Mouse (Mus musculus): ENCODE measurements at regions not wholly inside any gene's neighbourhood (a gene's known extent, or its start where the extent isn't known, plus 50 kb on each side); places are given as distances from the start of the nearest gene placed in this dataset.

DNA sequence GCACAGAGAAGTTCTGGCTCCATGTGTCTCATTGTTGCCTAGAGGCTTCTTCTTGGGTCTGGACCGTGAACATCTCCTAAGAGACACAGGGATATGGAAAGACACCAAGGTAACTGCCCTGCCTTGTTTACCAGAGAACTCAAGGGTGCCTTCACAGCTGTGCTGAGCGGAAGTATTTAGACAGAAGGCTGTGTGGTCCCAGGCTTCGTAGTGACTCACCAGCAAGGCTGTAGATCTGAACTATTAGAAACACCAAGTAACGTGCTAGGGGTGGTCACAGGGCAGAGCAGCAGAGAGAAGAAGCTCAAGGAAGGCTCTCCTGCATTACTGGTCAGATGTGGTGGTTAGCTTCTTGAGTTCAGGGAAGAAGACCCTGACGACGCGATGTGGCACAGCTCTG is 51.6 kb upstream of the Lpp start:
- DNase-seq: no peak

DNA sequence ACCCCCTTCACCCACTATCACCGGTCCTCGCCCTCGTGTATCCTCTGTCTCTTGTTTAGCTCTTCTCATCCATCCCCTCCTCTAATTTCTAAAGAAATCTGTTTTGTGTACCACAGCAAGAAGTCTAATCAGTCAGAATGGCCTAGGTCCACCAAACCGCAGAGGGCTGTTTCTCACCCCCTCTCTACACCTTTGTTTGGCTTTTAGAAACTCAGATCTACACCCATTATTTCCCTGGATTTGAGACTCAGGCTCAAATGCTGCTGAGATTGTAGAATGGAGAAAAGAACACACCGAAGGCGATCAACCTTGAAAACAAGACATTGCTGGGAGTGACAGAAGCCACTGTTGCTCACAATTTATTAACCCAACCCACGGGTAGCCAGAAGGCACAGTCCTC is 52.7 kb upstream of the Lpp start:
- DNase-seq: no peak

DNA sequence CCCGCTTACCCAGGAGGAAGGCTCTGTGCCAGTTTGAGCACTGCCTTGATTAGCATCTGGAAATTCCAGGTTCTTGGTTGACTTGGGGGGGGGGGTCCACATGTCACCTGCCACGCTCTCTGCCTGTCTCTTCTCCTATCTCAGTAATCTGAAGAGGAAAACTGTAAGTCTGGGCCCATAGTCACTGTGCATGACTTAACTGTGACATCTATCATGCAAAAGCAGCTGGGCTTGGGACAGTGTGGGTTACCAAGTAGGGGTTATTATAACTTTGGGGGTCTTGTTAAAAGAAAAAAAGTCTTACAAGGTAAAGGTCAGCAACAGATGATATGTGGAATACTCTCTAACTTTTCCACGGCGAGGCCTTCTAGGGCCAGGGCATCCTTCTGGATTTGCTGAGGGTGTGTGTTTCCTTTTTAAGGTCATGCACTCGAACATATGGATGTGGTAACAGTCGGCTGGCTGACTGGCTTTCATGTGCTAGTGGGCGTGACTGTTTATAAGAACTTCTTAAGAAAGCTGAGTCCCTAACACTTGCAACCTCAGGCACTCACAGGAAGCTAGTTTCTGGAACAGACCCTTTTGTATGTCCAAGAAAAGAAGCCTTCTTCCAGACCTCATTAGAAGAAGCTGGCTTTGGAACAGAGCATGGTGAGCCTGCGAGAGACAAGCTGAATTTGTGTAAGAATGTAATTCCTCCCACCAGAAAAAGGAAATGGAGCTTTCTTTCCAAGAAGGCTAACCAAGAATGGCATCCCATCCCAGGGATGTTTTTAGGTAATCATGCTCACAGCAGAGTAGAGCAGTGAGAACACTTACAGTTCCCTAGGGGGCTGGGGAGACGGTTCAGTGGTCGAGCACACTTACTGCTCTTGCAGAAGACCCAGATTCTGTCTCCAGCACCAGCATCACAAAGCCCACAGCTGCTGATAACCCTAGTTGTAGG is 53.7 kb upstream of the Lpp start:
- DNase-seq: peak in 1 of 2 experiments; percentile 48

DNA sequence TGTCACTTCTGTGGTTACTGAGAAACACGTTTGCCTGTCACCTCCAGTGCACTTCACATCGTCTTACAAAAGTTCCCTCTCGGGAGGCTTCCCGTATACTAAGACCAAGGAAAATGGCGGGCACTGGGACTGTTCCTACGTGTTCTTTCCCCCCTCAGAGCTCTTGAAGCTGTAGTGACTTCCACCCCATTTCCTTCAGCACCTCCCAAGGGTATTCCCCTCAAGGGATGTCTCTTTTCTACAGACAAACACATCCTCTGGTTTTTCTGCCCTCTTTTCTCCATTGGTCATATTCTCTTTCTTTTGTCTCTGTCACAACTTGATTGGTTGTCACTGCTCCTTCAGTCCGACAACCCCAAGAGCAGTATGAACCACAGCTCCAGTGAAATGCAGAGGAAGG is 54.9 kb upstream of the Lpp start:
- DNase-seq: no peak

DNA sequence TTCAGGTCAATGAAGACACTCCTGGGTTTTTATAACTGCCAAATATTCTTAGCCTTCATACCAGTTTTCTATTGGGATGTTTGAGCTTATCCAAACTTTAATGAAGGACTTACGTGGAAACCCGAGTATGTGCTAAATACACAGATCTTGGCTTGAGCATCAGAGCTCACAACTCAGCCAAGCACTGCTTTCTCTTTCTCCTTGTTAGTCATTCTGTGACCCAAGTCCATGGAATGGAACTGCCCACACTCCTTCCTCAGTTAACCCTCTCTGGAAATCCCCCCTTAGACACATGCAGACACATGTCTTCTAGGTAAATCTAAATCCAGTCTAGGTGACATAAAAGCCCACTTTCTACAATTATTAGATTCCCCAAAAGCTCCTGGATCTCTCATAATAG is 58.9 kb upstream of the Lpp start:
- DNase-seq: no peak

DNA sequence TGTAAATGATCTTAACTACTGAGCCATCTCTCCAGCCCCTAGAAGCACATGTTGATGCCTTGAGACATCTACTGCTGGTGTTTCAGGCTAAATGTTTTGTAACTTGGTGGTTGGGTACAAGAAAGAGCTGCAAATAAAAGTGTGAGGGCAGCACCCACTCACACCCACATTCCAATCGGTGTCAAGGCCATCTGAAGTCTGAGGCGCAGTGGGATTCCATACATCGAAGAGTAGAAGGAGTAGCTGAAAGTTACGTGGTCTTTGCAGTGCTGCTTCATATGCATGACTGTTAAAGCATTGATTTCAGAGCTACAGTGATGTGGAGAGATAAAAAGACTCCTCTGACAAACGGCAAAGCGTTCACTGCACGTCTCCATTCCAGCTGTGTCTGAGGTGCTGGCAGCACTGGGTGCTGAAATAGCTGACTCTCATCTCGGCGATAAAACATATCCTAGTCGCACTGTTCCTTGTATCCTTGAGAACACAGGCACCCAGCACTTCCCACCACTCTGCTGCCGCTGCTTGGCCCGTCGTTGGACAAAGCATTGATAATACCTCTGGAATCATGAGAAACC is 61.8 kb upstream of the Lpp start:
- DNase-seq: no peak

DNA sequence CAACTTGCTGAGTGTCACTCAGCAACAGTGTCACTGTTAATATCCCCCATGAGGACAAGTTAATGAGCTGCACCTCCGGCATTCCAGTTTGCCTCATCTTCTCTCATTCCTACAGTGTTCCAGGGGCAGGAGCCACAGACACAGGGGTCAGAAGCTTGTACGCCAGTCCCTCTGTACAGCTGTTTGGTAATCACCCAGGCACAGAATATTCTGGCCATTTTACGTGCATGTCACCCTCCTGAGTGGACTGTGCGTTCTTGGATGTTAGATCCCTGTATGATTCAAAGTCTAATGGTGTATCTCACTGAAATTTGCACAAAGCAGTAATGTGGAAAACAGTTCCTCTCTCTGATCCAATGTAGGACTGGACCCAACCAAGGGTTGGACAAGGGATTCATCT is 66.7 kb upstream of the Lpp start:
- no peak for DNase-seq

DNA sequence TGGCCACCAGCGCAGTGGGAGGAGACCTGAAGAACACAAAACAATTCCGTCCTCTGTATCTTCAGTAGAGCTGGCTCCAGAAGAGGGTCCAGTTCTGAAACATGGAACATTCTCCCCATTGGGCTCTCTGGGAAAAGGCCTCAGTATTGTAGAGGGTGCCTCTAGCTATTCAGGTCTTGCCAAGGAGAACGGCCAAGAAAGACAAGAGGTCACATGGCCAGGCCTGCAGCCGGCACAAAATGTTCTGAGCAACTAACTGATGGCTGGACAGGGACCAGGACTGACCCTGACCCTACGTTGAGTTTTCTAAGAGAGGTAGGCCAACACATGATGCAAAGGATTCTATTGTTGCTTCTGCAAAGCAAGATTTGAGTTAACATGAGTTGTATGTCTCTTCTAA is 67.3 kb upstream of the Lpp start:
- no peak for DNase-seq

DNA sequence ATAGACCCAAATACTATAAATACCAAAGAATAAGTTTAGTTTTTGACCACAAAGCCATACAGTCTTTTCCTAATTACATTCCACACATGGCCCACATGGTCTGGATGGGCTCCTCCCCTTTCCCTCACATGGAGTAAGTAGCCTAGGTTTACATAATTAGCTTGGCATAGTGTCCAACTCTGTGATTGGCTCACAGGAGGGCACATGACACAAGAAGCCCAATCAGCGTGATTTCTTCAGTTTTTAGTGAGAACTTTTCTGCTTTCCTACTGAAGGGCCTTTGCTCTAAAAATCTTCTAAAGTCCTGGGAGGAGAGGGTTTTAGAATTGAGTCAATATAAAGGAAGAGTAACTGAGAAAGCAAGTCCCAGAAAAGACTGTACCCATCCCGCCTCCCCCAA is 68.4 kb upstream of the Lpp start:
- DNase-seq: no peak

DNA sequence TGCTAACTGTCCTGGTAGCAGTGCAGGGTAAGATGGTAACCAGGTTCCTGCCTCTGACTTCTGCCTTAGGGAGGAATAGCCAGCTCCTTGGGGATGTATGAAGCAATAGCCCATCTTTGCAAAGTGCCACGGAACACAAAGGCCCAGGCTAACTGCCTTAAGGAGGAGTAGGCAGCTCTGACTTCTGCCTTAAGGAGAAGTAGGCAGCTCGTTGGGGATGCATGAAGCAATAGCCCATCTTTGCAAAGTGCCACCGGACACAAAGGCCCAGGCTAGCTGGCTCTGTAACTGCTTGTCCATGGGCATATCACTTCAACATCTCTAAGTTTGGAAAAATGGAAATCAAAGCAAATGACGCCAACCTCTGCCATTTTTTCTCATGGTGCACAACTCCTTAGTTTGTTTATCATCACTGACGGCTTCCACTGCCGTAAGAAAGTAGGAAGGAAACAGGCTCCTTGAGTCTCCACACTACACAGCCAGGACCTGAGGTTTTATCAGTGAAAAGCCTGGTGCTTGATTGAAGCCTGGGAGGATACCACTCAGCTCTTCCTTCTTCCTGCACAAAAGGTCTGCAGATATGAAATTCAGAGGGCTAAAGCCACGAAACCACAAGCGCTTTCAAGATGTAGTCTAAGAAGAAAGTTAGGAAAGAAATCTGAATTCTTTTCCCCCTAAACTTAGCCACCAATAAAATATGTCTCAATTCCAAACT is 74.4 kb upstream of the Lpp start:
- no peak for DNase-seq

DNA sequence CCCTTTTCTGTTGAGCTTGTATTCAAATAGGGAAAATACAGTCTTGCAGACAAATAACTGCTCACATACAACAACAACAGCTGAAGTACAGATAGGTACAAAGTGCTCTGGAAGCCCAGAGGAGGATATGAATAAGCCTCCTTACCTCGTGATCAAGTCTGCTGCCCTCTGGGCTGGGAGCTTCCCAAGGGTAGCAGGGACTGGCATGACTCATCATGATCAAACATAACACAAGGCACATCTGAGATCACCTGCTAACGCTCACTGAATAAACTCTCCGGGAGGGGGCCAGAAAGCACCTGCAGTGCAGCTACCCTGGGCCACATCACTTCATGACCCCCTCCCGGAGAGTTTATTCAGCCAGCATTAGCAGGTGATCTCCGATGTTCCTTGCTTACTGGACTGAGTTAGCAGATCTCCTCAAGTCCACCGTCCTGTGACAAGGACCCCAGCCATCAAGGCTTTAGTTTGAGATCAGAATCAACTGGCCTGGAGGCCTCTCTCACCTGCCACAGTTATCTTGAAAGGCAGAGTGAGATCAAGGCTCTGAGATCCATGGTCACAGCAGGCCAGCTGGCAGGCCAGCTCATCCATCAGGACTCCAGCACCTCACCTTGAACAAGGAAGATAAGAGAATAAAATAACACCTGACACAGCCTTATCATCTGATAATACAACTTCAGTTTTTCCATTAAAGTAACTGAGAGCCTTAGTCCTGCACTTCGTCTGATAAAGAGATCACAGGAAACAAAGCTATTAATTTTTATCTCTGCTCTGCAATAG is 79.6 kb upstream of the Lpp start:
- DNase-seq: no peak

DNA sequence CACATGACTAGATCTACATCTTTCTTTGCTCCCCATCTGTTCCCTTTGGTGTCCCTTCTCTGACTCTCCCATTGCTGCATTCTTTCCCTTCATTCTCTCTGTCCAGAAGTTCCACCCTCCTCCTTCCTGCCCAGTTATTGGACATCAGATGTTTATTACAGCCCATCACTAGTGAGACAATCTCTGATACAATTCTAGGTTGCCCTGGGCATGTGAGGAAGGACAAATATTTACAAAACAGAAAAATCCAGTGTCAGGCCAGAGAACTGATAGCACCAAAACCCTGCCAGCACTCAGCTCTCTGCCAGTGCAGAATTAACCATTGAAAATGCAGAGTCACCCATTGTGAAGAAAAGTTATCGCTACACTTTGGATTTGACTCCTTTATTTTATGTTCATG is 87.9 kb upstream of the Lpp start:
- DNase-seq: no peak

DNA sequence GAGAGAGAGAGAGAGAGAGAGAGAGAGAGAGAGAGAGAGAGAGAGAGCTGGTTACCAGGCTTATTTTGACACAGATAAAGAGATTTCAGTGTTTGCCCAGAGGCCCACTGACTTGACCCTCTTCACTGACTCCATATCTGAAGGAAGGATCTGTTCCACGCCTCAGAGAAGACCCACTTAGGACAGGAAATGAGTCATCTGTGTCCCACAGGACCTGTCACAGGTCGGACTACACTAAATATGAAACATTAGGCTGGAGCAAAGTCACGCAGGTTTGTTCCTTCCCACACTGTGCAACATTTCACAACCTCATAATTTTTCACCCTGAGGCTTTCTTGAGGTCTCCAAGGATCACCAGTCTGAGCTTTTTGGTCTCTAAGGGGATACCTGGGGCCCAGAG is 96.5 kb upstream of the Lpp start:
- DNase-seq: no peak

DNA sequence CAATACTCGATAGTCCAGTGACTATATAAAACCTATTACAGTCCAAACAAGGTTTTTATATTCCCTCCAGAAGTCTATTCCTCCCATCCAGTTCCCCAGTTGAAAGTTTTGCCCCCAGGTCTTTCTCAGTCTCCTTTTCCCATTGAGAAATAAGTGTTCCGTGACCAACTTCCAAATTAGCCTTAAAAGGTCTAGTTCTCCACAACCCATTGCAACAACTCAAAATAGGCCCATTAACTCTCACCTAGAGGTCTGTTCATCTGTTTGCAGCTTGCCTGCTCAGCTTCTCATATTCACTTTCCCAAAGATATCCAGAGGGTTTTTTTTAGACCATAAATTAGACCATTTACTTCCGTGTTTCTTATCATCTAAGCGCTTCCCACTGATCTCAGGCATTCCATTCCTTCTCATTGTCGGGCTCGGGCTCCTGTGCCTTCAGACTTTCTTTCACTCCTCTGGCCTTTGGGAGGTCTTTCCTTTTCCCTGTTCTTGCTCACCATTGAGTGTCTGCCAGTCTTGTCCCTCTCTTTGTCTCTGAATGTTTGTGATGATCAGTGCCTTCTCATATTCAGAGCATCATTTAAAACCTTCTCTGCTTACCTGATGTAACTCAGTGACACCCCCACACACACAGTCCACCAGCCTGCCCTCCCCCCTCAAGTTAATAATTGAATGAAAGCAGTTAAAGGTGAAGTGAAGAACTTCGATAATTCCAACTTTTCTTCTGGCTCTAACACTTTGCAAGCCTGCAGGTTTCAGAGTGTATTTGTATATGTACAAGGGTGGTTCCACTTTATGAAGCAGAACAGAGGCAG is 97.5 kb upstream of the Lpp start:
- no peak for DNase-seq

DNA sequence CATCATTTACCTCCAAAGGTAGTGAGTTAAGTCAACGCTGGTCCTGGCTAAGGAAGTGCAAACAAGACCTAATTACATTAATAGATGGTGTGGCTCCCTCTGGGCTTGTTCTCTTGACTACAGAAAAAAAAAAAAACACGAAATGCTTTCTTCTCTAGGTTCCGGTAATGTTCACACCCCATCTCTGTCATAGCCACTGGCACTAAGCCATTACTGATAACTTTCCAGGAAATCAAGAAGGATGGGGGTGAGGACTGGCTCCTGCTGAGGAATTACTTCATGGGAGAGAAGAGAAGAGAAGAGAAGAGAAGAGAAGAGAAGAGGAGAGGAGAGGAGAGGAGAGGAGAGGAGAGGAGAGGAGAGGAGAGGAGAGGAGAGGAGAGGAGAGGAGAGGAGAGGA is 109.1 kb upstream of the Lpp start:
- DNase-seq: no peak

DNA sequence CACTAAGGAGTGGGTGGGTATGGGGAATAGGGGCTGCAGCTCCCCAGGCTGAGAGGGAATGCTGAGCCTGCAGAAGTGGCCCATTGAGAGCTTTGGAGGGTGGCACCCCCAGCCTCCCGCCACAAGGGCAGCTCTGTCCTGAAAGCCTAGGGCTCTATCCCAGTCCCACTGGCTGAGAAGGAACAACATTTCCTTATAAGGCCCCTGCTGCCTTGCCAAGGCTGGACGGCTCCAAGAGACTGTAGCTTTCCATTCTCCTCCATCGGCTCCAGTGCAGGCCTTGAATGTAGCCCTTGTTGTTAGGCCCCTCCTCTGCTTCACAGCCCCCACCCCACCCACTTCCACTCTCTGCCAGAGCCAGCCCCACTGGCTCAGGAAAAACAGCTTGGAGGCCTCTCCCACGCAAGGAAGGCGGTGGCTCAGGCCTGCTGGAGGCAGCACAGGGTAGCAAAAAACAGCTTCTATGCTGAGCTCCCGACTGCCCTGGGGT is 111.1 kb upstream of the Lpp start:
- no peak for DNase-seq

DNA sequence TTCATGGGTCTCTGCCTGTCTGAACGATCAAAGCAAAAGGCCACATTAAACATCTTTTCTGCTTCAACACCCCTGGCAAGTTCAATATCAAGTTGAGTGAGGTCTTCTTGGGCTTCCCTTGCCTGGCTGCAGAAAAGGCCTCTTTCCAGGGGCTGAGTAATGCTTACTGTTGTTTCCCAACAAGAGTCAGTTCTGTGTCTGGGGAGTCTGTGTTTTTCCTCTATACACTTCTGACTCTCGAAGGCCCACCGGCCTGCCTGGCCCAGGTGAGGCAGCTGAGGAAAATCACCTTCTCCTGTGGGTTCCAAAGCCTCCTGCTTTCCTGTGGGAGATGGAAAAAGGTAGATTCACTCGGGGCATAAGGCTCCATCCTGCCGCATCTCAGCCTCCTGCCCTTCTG is 111.7 kb upstream of the Lpp start:
- DNase-seq: no peak

DNA sequence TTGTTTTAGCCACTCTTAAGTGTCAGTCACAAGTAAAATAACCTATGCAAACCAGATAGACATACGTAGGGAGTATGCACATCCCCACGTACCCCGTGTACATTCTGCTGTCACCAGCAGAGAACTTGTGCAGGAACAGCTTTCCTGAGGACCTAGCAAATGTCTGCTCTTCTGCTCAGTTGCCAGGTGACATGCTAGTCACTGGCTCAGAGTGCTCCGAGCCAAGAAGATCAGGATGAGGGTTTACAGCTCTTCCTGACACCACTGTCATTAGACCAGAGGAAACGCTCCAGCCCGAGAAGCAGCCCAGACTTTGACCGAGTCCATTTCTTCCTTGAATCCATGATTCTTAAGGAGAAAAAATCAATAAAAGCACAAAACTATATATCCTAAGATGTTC is 115.5 kb upstream of the Lpp start:
- no peak for DNase-seq

DNA sequence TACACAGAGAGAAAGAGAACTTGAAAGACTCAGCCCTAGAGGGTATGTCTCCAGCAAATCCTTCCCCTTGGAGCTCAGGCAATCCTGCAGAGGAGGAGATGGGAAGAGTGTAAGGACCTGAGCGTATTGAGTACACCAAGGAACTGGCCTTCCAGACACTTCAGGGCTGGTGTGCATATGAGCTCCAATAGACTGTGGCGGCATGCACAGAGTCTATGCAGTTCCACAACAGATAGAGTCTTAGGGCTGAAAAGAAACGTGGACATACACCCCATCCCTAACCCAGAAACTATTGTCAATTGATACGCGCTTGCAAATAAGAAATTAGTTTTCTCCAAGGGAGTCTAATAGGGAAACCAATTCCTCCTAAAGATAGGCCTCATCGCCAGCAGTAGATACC is 130.6 kb upstream of the Lpp start:
- no peak for DNase-seq

DNA sequence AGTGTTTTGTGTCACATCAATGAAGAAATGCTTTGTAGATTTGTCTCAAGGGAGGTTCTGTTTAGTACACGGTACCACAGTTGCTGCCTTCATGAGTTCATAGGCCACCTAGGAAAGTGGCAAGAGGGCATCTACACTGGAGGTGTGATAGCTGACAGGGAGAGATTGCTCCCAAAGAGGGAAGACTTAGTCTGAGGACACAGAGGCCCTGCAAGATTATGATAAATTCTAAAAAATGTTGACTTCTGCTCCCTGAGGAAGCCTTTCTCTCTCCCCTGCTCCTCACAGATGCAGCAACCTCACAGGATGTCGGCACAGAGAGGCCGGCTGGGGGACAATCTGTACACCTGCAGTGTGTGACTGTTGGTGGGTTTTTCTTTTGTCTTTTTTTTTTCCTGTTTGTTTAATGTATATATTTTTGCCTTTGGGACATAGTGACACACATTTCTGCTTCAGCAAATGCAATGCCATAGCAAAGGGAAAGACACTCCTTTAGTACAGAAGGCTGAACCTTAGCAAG is 133.5 kb upstream of the Lpp start:
- DNase-seq: peak; percentile 77 to 87

DNA sequence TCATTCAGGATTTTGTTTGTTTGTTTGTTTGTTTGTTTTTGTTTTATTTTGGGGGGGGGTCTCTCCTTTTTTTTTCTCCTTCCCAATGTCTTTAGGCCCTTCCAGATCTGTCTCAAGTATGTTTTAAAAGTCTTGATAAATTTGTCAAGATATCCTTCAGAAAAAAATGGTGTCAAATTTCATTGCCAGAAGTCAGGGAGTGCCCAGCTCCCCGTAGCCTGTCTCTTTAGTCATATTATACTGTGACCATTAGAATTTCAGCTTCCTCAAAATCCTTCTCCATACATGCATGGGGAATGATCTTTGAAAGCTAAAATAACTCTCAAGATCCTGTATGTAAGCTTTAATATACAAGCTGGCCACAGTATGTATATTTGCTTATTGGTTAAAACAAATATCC is 134.3 kb upstream of the Lpp start:
- DNase-seq: no peak

DNA sequence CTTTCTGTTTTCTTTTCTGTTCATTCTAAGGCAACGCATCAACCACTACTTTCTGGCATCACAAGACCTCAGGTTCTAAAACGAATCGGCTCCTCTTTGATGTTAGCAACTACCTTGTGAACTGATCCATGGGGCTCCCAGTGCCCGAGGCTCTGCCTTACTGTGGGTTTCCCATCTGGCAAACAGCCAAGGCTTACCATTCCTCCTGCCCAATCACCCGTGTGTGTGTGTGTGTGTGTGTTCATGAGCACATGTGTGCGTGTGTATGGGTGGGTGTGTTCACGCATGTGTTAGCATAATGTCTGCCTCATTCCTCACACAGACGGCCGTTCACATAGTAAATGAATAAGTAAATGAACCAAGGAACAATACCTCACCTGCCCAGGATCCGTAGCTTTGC is 138.3 kb upstream of the Lpp start:
- DNase-seq: no peak

Data from thymus, adult 18-20 months (tissue).